Mouse (Mus musculus) myocyte (in vitro differentiated cells): ENCODE data around the gene Pcdh7. TPM values are rescaled to one million over a fixed set of nuclear protein-coding genes. Genes with fewer than 3 reads are reported as not detected.

Experiments
- H3K27me3 ChIP-seq: one replicate; pipeline ENCODE4 v1.6.1; 2011; ENCODE audit not compliant: control insufficient read depth, insufficient read depth, insufficient read length
- H3K36me3 ChIP-seq: one replicate; pipeline ENCODE4 v1.6.1; 2011; ENCODE audit not compliant: control insufficient read depth, insufficient read depth
- H3K4me2 ChIP-seq: one replicate; pipeline ENCODE4 v1.6.1; 2011; ENCODE audit warnings: low read depth, control low read depth
- H3K4me3 ChIP-seq: one replicate; pipeline ENCODE4 v1.5.1; 2011; ENCODE audit warnings: mild to moderate bottlenecking, control low read depth, moderate library complexity
- H3K79me2 ChIP-seq: one replicate; pipeline ENCODE4 v1.6.1; 2011; ENCODE audit not compliant: control insufficient read depth, insufficient read depth
- H3ac ChIP-seq: one replicate; pipeline ENCODE4 v1.6.1; 2011; ENCODE audit not compliant: control insufficient read depth, insufficient read length
- CEBPB ChIP-seq: IDR thresholded peaks from 2 replicates; pipeline ENCODE4 v1.6.1; 2011; ENCODE audit warnings: mild to moderate bottlenecking, moderate library complexity; ENCODE audit not compliant: poor library complexity, insufficient read depth, severe bottlenecking
- E2F4 ChIP-seq: IDR thresholded peaks from one replicate; pipeline ENCODE4 v1.6.1; 2011; ENCODE audit warnings: mild to moderate bottlenecking, control low read depth, moderate library complexity; ENCODE audit not compliant: insufficient read depth
- MAX ChIP-seq: IDR thresholded peaks from one replicate; pipeline ENCODE4 v1.6.1; 2011; ENCODE audit warnings: low read depth, mild to moderate bottlenecking, control low read depth
- MYOD1 ChIP-seq, 3 experiments: IDR thresholded peaks; one replicate each; pipeline ENCODE4 v1.6.1; 2011; ENCODE audit warnings: control low read depth in 2 of 3, low read depth in 2 of 3, mild to moderate bottlenecking in 2 of 3, moderate library complexity in 1 of 3; ENCODE audit not compliant: insufficient read length in 2 of 3, control insufficient read depth in 1 of 3
- MYOG ChIP-seq, 3 experiments: IDR thresholded peaks; one replicate each; pipeline ENCODE4 v1.6.1; 2011; ENCODE audit warnings: control low read depth in 2 of 3, low read depth in 2 of 3, mild to moderate bottlenecking in 2 of 3; ENCODE audit not compliant: insufficient read length in 2 of 3, control insufficient read depth in 1 of 3, insufficient read depth in 1 of 3
- POLR2A ChIP-seq: IDR thresholded peaks from one replicate; pipeline ENCODE4 v1.6.1; 2011; ENCODE audit warnings: low read depth, mild to moderate bottlenecking, control low read depth, moderate library complexity; ENCODE audit not compliant: insufficient read length
- POLR2AphosphoS2 ChIP-seq: IDR thresholded peaks from one replicate; pipeline ENCODE4 v1.6.1; 2011; ENCODE audit warnings: low read depth, control low read depth; ENCODE audit not compliant: insufficient read length
- REST ChIP-seq: IDR thresholded peaks from one replicate; pipeline ENCODE4 v1.6.1; 2011; ENCODE audit warnings: mild to moderate bottlenecking, control low read depth, moderate library complexity; ENCODE audit not compliant: insufficient read depth, insufficient read length
- SRF ChIP-seq: IDR thresholded peaks from one replicate; pipeline ENCODE4 v1.6.1; 2011; ENCODE audit warnings: low read depth; ENCODE audit not compliant: control insufficient read depth, insufficient read length
- TCF12 ChIP-seq: IDR thresholded peaks from one replicate; pipeline ENCODE4 v1.6.1; 2011; ENCODE audit warnings: mild to moderate bottlenecking, control low read depth; ENCODE audit not compliant: poor library complexity, insufficient read depth, severe bottlenecking
- TCF3 ChIP-seq: IDR thresholded peaks from one replicate; pipeline ENCODE4 v1.6.1; 2011; ENCODE audit warnings: low read depth, control low read depth; ENCODE audit not compliant: insufficient read length
- USF1 ChIP-seq: IDR thresholded peaks from one replicate; pipeline ENCODE4 v1.6.1; 2011; ENCODE audit warnings: low read depth, mild to moderate bottlenecking, control low read depth, moderate library complexity
- polyA plus RNA-seq: library from polyadenylated mRNA; unstranded; fragments of >200 nt; fragmentation: generic; extraction: Trizol; gene quantifications from one replicate; pipeline ENCODE4 v1.2.1, GENCODE M21; 2012; ENCODE audit warnings: missing spikeins

The Pcdh7 gene
- polyA plus RNA-seq, 1 experiment: 16.0 TPM

- Histone ChIP-seq H3K36me3 (no peaks in the 10 kb centered on the region), H3K79me2 (no peaks in the 10 kb centered on the region), H3K4me3 (no peak overlapping the region), H3K4me2 (no peak overlapping the region), H3K27me3 (no peaks in the 10 kb centered on the region), H3ac (no peak overlapping the region)
- TF ChIP-seq E2F4: no peak
- TF ChIP-seq USF1: no peak
- TF ChIP-seq POLR2AphosphoS2: no peak
- TF ChIP-seq TCF12: no peak
- no peak for TF ChIP-seq MAX
- no peak for TF ChIP-seq SRF
Measured at GRCm38 (mm10) chr5:58081054-58081453, 363.3 kb downstream of the Pcdh7 start.

- Histone ChIP-seq H3K4me2 (no peak overlapping the region), H3K27me3 (no peaks in the 10 kb centered on the region)
Measured at GRCm38 (mm10) chr5:58082230-58082629, 364.5 kb downstream of the Pcdh7 start.

DNA sequence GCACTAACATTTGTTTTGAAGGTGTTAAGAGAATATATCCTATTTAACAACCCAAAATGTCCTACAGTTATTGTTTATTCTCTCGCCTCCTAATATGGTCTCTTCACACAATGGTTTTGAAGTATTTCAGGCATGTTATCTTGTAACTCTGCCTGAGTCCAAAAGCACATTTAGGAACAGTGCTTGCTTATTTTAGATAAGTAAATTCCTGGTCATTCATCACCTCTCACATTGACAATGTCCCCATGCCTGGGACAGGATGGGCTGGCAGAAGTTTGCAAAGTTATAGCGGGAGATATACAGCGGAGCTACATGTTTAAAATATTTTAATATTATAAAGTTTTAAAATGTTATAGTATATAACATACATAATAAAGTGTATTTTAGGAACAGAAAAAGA is 365.3 kb downstream of the Pcdh7 start:
- Histone ChIP-seq H3K4me3 (no peak overlapping the region), H3K27me3 (no peaks in the 10 kb centered on the region), H3K36me3 (no peaks in the 10 kb centered on the region), H3K79me2 (no peaks in the 10 kb centered on the region), H3ac (no peak overlapping the region), H3K4me2 (no peak overlapping the region)
- no peak for TF ChIP-seq USF1
- TF ChIP-seq MYOG (IDR thresholded peaks at IDR 0.05; ENCODE audit: control insufficient read depth in 1 of 3, insufficient read depth in 1 of 3, insufficient read length in 2 of 3, low read depth in 2 of 3): no peak
- TF ChIP-seq MAX: no peak
- no peak for TF ChIP-seq E2F4
- TF ChIP-seq POLR2A: no peak
- no peak for TF ChIP-seq CEBPB
- no peak for TF ChIP-seq TCF3
- TF ChIP-seq REST: no peak
- TF ChIP-seq POLR2AphosphoS2: no peak
- TF ChIP-seq TCF12: no peak
- no peak for TF ChIP-seq MYOD1 (IDR thresholded peaks at IDR 0.05; ENCODE audit: control insufficient read depth in 1 of 3, insufficient read length in 2 of 3, low read depth in 2 of 3)
- no peak for TF ChIP-seq SRF

More at GRCm38 (mm10) chr5:58082230-58082629, 364.5 kb downstream of the Pcdh7 start:
- TF ChIP-seq TCF12 (no peak), USF1 (no peak), POLR2A (no peak), MYOG (IDR thresholded peaks at IDR 0.05; ENCODE audit: control insufficient read depth in 1 of 3, insufficient read depth in 1 of 3, insufficient read length in 2 of 3, low read depth in 2 of 3) (no peak), SRF (no peak), REST (no peak), MAX (no peak), CEBPB (no peak), E2F4 (no peak)
- Histone ChIP-seq H3ac (no peak overlapping the region), H3K4me3 (no peak overlapping the region), H3K36me3 (no peaks in the 10 kb centered on the region), H3K79me2 (no peaks in the 10 kb centered on the region)

- Histone ChIP-seq H3K4me3 (no peak overlapping the region), H3K79me2 (no peaks in the 10 kb centered on the region), H3K36me3 (no peaks in the 10 kb centered on the region), H3K27me3 (no peaks in the 10 kb centered on the region), H3ac (no peak overlapping the region), H3K4me2 (no peak overlapping the region)
- TF ChIP-seq MAX: no peak
- TF ChIP-seq TCF12: no peak
- no peak for TF ChIP-seq MYOD1 (IDR thresholded peaks at IDR 0.05; ENCODE audit: control insufficient read depth in 1 of 3, insufficient read length in 2 of 3, low read depth in 2 of 3)
- TF ChIP-seq USF1: no peak
- no peak for TF ChIP-seq TCF3
Measured at GRCm38 (mm10) chr5:58083972-58084371, 366.2 kb downstream of the Pcdh7 start.

GRCm38 (mm10) chr5:58108665-58109364 is 391.0 kb downstream of the Pcdh7 start:
- Histone ChIP-seq H3ac (no peak overlapping the region), H3K4me3 (no peak overlapping the region), H3K4me2 (no peak overlapping the region), H3K36me3 (no peaks in the 10 kb centered on the region), H3K79me2 (no peaks in the 10 kb centered on the region), H3K27me3 (no peaks in the 10 kb centered on the region)
- TF ChIP-seq REST: no peak
- TF ChIP-seq E2F4: no peak
- TF ChIP-seq TCF12: no peak
- TF ChIP-seq MYOD1 (IDR thresholded peaks at IDR 0.05; ENCODE audit: control insufficient read depth in 1 of 3, insufficient read length in 2 of 3, low read depth in 2 of 3): no peak
- no peak for TF ChIP-seq USF1
- TF ChIP-seq SRF: no peak
- TF ChIP-seq CEBPB: no peak
- no peak for TF ChIP-seq POLR2AphosphoS2
- no peak for TF ChIP-seq TCF3
- TF ChIP-seq MAX: no peak
- no peak for TF ChIP-seq MYOG (IDR thresholded peaks at IDR 0.05; ENCODE audit: control insufficient read depth in 1 of 3, insufficient read depth in 1 of 3, insufficient read length in 2 of 3, low read depth in 2 of 3)
